Mouse (Mus musculus): ENCODE data around the gene Asic2. TPM values are rescaled to one million over a fixed set of nuclear protein-coding genes. Genes with fewer than 3 reads are reported as not detected.

Gene Asic2
- polyA plus RNA-seq, 1 experiment = 39.7 TPM

DNA sequence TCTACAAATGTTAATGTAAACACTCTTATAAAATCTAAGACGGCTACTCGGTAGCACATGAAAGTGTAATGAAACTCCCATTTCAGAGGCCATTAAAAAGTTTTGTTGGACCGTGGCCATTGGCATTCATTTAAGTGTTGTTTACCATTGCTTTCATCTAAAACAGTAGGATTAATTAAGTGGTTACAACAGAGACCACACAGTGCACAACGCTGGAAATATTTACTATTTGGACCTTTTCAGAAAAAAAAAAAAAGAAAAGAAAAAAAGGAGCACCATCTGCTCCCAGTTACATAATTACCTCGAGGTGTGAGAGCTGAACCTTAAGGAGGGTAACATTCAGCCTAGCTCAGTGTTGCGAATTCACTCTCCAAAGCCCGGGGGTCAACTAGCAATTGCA, 1122.8 kb downstream of the Asic2 start:
- Histone ChIP-seq H3K4me3 (replicated peaks; ENCODE audit: insufficient read depth, low read depth, low read length) (no peak overlapping the region), H3K4me1 (ENCODE audit: control insufficient read depth, insufficient read depth, low read length) (no peaks in the 10 kb centered on the region), H3K27me3 (ENCODE audit: control insufficient read depth, insufficient read depth, low read length) (no peaks in the 10 kb centered on the region), H3K27ac (ENCODE audit: insufficient read depth, low read length) (no peak overlapping the region)
- WGBS = 54% methylated on average over 7 of the region's 7 CpGs
- DNase-seq = peak in 1 of 2 experiments; percentile 32
- TF ChIP-seq CTCF (IDR thresholded peaks at IDR 0.05; ENCODE audit: borderline replicate concordance, insufficient read depth, low read depth, low read length) (no peak), POLR2A (IDR thresholded peaks at IDR 0.05; ENCODE audit: borderline replicate concordance, insufficient read depth, low read length) (no peak)

DNA sequence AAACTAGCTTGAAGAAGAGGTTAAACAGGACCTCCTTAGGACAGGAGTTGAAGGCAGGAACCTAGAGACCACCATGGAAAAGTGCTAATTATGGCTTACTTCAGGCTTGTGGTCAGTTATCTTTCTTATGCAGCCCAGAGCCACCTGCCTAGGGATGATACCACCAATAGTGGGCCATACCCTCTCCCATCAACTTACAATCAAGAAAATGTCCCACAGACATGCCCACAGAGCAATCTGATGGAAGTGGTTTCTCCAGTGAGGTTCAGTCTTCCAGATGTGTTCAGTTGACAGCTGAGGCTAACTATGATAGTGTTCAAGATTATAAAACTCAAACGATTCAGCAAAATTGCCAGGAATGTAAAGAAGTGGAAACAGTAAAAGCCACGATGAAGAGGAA, 1124.8 kb downstream of the Asic2 start:
- DNase-seq = no peak
- 90% methylated on average over 2 of the region's 2 CpGs for WGBS
- TF ChIP-seq CTCF (IDR thresholded peaks at IDR 0.05; ENCODE audit: borderline replicate concordance, insufficient read depth, low read depth, low read length) = no peak
- no peak for TF ChIP-seq POLR2A (IDR thresholded peaks at IDR 0.05; ENCODE audit: borderline replicate concordance, insufficient read depth, low read length)
- Histone ChIP-seq H3K27ac (ENCODE audit: insufficient read depth, low read length) (no peak overlapping the region), H3K4me1 (ENCODE audit: control insufficient read depth, insufficient read depth, low read length) (no peaks in the 10 kb centered on the region), H3K4me3 (replicated peaks; ENCODE audit: insufficient read depth, low read depth, low read length) (no peak overlapping the region), H3K27me3 (ENCODE audit: control insufficient read depth, insufficient read depth, low read length) (no peaks in the 10 kb centered on the region)

DNA sequence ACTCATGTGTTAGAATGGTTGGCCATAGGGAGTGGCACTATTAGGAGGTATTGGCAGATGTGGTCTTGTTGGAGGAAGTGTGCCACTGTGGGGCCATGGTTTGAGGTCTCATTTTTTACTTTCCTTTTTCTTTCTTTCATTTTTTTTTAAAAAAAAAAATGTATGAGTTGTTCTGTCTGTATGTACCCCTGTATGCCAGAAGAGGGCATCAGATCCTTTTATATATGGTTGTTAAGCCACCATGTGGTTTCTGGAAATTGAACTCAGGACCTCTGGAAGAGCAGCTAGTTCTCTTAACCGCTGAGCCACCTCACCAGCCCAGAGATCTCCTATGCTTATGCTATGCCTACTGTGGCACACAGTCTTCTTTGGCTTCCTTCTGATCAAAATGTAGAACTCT, 1129.5 kb downstream of the Asic2 start:
- TF ChIP-seq CTCF (IDR thresholded peaks at IDR 0.05; ENCODE audit: borderline replicate concordance, insufficient read depth, low read depth, low read length) = no peak
- TF ChIP-seq POLR2A (IDR thresholded peaks at IDR 0.05; ENCODE audit: borderline replicate concordance, insufficient read depth, low read length) = no peak
- WGBS = 72% methylated on average over 1 of the region's 1 CpGs
- Histone ChIP-seq H3K4me1 (ENCODE audit: control insufficient read depth, insufficient read depth, low read length) (no peaks in the 10 kb centered on the region; the same call in 1 of the 2 replicates), H3K27me3 (ENCODE audit: control insufficient read depth, insufficient read depth, low read length) (no peaks in the 10 kb centered on the region), H3K4me3 (replicated peaks; ENCODE audit: insufficient read depth, low read depth, low read length) (no peak overlapping the region), H3K27ac (ENCODE audit: insufficient read depth, low read length) (no peak overlapping the region)
- DNase-seq = no peak

DNA sequence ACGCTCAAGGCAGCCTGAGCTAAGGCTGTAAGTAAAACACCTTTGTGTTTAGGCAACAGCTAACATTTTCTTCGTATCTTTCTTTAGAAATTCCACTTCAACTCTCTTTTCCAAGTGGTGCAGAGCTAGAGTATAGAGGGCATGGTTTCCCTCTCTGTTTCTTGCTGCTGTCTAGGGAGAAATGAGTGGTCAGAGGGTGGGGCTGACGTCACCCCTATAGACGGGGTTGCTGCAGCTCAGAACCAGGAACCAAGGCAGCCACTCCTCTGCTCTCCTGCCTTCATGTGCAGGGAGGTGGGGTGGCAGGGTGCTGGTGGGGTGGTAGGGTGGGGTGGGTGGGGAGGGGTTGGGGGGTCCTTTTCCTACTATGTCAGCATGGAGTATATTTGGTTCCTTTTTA, 1132.4 kb downstream of the Asic2 start:
- Histone ChIP-seq H3K4me1 (ENCODE audit: control insufficient read depth, insufficient read depth, low read length) (no peaks in the 10 kb centered on the region; the same call in 1 of the 2 replicates), H3K27ac (ENCODE audit: insufficient read depth, low read length) (no peak overlapping the region), H3K27me3 (ENCODE audit: control insufficient read depth, insufficient read depth, low read length) (no peaks in the 10 kb centered on the region), H3K4me3 (replicated peaks; ENCODE audit: insufficient read depth, low read depth, low read length) (no peak overlapping the region)
- TF ChIP-seq POLR2A (IDR thresholded peaks at IDR 0.05; ENCODE audit: borderline replicate concordance, insufficient read depth, low read length) (no peak), CTCF (IDR thresholded peaks at IDR 0.05; ENCODE audit: borderline replicate concordance, insufficient read depth, low read depth, low read length) (no peak)
- no peak for DNase-seq
- WGBS = 90% methylated on average over 4 of the region's 4 CpGs

DNA sequence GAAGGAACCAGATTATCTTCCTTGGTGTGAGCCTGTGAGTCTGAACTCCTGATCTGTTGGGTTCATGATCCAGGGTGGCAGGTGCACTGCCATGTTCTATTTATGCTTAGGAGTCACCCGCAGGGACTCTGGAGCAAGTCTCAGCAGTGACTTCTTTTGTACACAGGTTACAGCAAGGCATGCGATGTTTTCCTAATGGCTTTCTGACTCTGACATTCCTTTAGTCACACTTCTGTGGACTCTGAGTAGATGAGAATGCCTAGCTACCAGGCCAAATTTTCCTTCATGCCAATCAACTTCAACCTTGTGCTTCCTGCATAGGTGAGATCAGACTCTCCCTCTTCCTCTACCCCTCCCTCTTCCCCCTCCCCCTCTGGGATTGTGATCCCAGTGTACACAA, 1132.9 kb downstream of the Asic2 start:
- WGBS = 67% methylated on average over 2 of the region's 2 CpGs
- TF ChIP-seq CTCF (IDR thresholded peaks at IDR 0.05; ENCODE audit: borderline replicate concordance, insufficient read depth, low read depth, low read length) (no peak), POLR2A (IDR thresholded peaks at IDR 0.05; ENCODE audit: borderline replicate concordance, insufficient read depth, low read length) (no peak)

More for the DNA sequence above, 1132.9 kb downstream of the Asic2 start:
- no peak for DNase-seq
- Histone ChIP-seq H3K4me1 (ENCODE audit: control insufficient read depth, insufficient read depth, low read length) (no peaks in the 10 kb centered on the region; the same call in 1 of the 2 replicates), H3K27ac (ENCODE audit: insufficient read depth, low read length) (no peak overlapping the region), H3K27me3 (ENCODE audit: control insufficient read depth, insufficient read depth, low read length) (no peaks in the 10 kb centered on the region), H3K4me3 (replicated peaks; ENCODE audit: insufficient read depth, low read depth, low read length) (no peak overlapping the region)

Other genes starting within 250 kb of the Asic2 start
- gene 5530401A14Rik, start 107.8 kb downstream of the Asic2 start, polyA plus RNA-seq (2012; rRNA removed) = not detected in 2 replicates
- 0.19 TPM in 1 of 2 replicates, not detected in the other for gene Ccl2, start 67.1 kb upstream of the Asic2 start, polyA plus RNA-seq (2012; rRNA removed)
- gene Gm17268, start 70.1 kb upstream of the Asic2 start, polyA plus RNA-seq (2012; rRNA removed) = not detected in 2 replicates
- gene Ccl7, start 77.3 kb upstream of the Asic2 start, polyA plus RNA-seq (2012; rRNA removed) = not detected in 2 replicates
- gene Ccl11, start 89.4 kb upstream of the Asic2 start, polyA plus RNA-seq (2012; rRNA removed) = 0.33 and 0.44 TPM in 2 replicates
- 1.3 TPM in 2 replicates for gene Ccl12, start 133.4 kb upstream of the Asic2 start, polyA plus RNA-seq (2012; rRNA removed)
- gene Ccl8, start 146.7 kb upstream of the Asic2 start, polyA plus RNA-seq (2012; rRNA removed) = not detected in 2 replicates